Mouse (Mus musculus) adrenal gland, adult (tissue): Measurements from ENCODE around the gene Frmd4a.

Experiments
- DNase-seq, 2 experiments: peaks; one replicate each; pipeline ENCODE4 v3.0.0; 2022 to 2023; ENCODE audit warnings: low spot score in 1 of 2; ENCODE audit not compliant: inconsistent age in 2 of 2

Frmd4a gene

GRCm38 (mm10) chr2:4511080-4511386, 493.5 kb downstream of the Frmd4a start:
- DNase-seq = no peak

- no peak for DNase-seq
Observed at GRCm38 (mm10) chr2:4512607-4513006, 495.1 kb downstream of the Frmd4a start.

- DNase-seq = no peak
Observed at GRCm38 (mm10) chr2:4515910-4516309, 498.4 kb downstream of the Frmd4a start.

GRCm38 (mm10) chr2:4516819-4517552, 499.5 kb downstream of the Frmd4a start:
- peak in 1 of 2 experiments; percentile 75 for DNase-seq

- DNase-seq = peak; percentile 52 to 82
Observed at GRCm38 (mm10) chr2:4517553-4518125, 500.1 kb downstream of the Frmd4a start.

GRCm38 (mm10) chr2:4518549-4518948, 501.0 kb downstream of the Frmd4a start:
- DNase-seq = no peak

- DNase-seq = no peak
Observed at GRCm38 (mm10) chr2:4522769-4523487, 505.4 kb downstream of the Frmd4a start.

GRCm38 (mm10) chr2:4527094-4527493, 509.6 kb downstream of the Frmd4a start:
- no peak for DNase-seq

- DNase-seq = no peak
Observed at GRCm38 (mm10) chr2:4529254-4529729, 511.8 kb downstream of the Frmd4a start.

GRCm38 (mm10) chr2:4531533-4532197, 514.1 kb downstream of the Frmd4a start:
- no peak for DNase-seq

GRCm38 (mm10) chr2:4532198-4532568, 514.7 kb downstream of the Frmd4a start:
- DNase-seq = no peak

- no peak for DNase-seq
Observed at GRCm38 (mm10) chr2:4532945-4533344, 515.4 kb downstream of the Frmd4a start.

GRCm38 (mm10) chr2:4535187-4535864, 517.8 kb downstream of the Frmd4a start:
- no peak for DNase-seq

- DNase-seq = no peak
Observed at GRCm38 (mm10) chr2:4541330-4541729, 523.8 kb downstream of the Frmd4a start.

GRCm38 (mm10) chr2:4541844-4542628, 524.5 kb downstream of the Frmd4a start:
- no peak for DNase-seq

GRCm38 (mm10) chr2:4542629-4543416, 525.3 kb downstream of the Frmd4a start:
- DNase-seq = peak; percentile 42 to 62

GRCm38 (mm10) chr2:4543417-4543775, 525.9 kb downstream of the Frmd4a start:
- no peak for DNase-seq

- peak in 1 of 2 experiments; percentile 16 for DNase-seq
Observed at GRCm38 (mm10) chr2:4544360-4544759, 526.8 kb downstream of the Frmd4a start.

- no peak for DNase-seq
Observed at GRCm38 (mm10) chr2:4545261-4545660, 527.7 kb downstream of the Frmd4a start.
